Mouse (Mus musculus): ENCODE measurements around the gene Tdg. TPM values are rescaled to one million over a fixed set of nuclear protein-coding genes. Genes with fewer than 3 reads are reported as not detected.

Tdg gene
- polyA plus RNA-seq, 1 experiment from 2014 or later: 340 TPM

GRCm38 (mm10) chr10:82652625-82653024 is 23.0 kb downstream of the Tdg start:
- 72% methylated on average over 5 of the region's 5 CpGs for WGBS
- Histone ChIP-seq H3K9me3 (ENCODE audit: control insufficient read depth, low read length) (no peaks in the 10 kb centered on the region), H3K27ac (ENCODE audit: low read depth, low read length) (no peak overlapping the region), H3K9ac (ENCODE audit: low read length) (no peak overlapping the region), H3K27me3 (ENCODE audit: control insufficient read depth, insufficient read depth, low read length) (no peaks in the 10 kb centered on the region), H3K36me3 (ENCODE audit: control insufficient read depth, insufficient read depth, low read length) (peaks cover 2% of the 10 kb centered on the region; the same call in 1 of the 2 replicates), H3K4me1 (ENCODE audit: control insufficient read depth, insufficient read depth, low read length) (no peaks in the 10 kb centered on the region), H3K4me3 (ENCODE audit: low read depth, low read length) (no peak overlapping the region), H3K4me2 (no peak overlapping the region)
- no peak for DNase-seq (ENCODE audit: low spot score, missing footprints)
- ATAC-seq (ENCODE audit: low FRiP score): no peak

- H3K4me3 ChIP-seq (ENCODE audit: low read depth, low read length): no peak overlapping the region
- 0 out of 2 replicates have a peak, but pooled peaks cover 2% of the 10 kb centered on the region for H3K36me3 ChIP-seq (ENCODE audit: control insufficient read depth, insufficient read depth, low read length)
- no peaks in the 10 kb centered on the region for H3K27me3 ChIP-seq (ENCODE audit: control insufficient read depth, insufficient read depth, low read length)
- H3K4me1 ChIP-seq (ENCODE audit: control insufficient read depth, insufficient read depth, low read length): no peaks in the 10 kb centered on the region
- no peaks in the 10 kb centered on the region for H3K9me3 ChIP-seq (ENCODE audit: control insufficient read depth, low read length)
- no peak for DNase-seq (ENCODE audit: low spot score, missing footprints)
- H3K9ac ChIP-seq (ENCODE audit: low read length): no peak overlapping the region
- no peak for ATAC-seq (ENCODE audit: low FRiP score)
- H3K4me2 ChIP-seq: no peak overlapping the region
- 91% methylated on average over 3 of the region's 3 CpGs for WGBS
- H3K27ac ChIP-seq (ENCODE audit: low read depth, low read length): no peak overlapping the region
Measured at GRCm38 (mm10) chr10:82654581-82654980, 25.0 kb downstream of the Tdg start.

GRCm38 (mm10) chr10:82661820-82662219 is 32.2 kb downstream of the Tdg start:
- no peaks in the 10 kb centered on the region for H3K27me3 ChIP-seq (ENCODE audit: control insufficient read depth, insufficient read depth, low read length)
- H3K27ac ChIP-seq (ENCODE audit: low read depth, low read length): no peak overlapping the region
- ATAC-seq (ENCODE audit: low FRiP score): no peak
- H3K4me3 ChIP-seq (ENCODE audit: low read depth, low read length): no peak overlapping the region
- no peak overlapping the region for H3K4me2 ChIP-seq
- no peak overlapping the region for H3K9ac ChIP-seq (ENCODE audit: low read length)
- H3K9me3 ChIP-seq (ENCODE audit: control insufficient read depth, low read length): no peaks in the 10 kb centered on the region
- H3K36me3 ChIP-seq (ENCODE audit: control insufficient read depth, insufficient read depth, low read length): no peaks in the 10 kb centered on the region
- WGBS: 89% methylated on average over 8 of the region's 8 CpGs
- DNase-seq (ENCODE audit: low spot score, missing footprints): no peak
- no peaks in the 10 kb centered on the region for H3K4me1 ChIP-seq (ENCODE audit: control insufficient read depth, insufficient read depth, low read length)

GRCm38 (mm10) chr10:82662267-82662990 is 32.8 kb downstream of the Tdg start:
- 86% methylated on average over 14 of the region's 14 CpGs for WGBS
- no peak for DNase-seq (ENCODE audit: low spot score, missing footprints)
- Histone ChIP-seq H3K4me2 (no peak overlapping the region), H3K4me3 (ENCODE audit: low read depth, low read length) (no peak overlapping the region), H3K27me3 (ENCODE audit: control insufficient read depth, insufficient read depth, low read length) (no peaks in the 10 kb centered on the region), H3K36me3 (ENCODE audit: control insufficient read depth, insufficient read depth, low read length) (no peaks in the 10 kb centered on the region), H3K27ac (ENCODE audit: low read depth, low read length) (no peak overlapping the region), H3K9ac (ENCODE audit: low read length) (no peak overlapping the region), H3K4me1 (ENCODE audit: control insufficient read depth, insufficient read depth, low read length) (no peaks in the 10 kb centered on the region), H3K9me3 (ENCODE audit: control insufficient read depth, low read length) (no peaks in the 10 kb centered on the region)
- no peak for ATAC-seq (ENCODE audit: low FRiP score)

- WGBS: 88% methylated on average over 2 of the region's 2 CpGs
- H3K4me2 ChIP-seq: no peak overlapping the region
Measured at GRCm38 (mm10) chr10:82663289-82663688, 33.7 kb downstream of the Tdg start.

GRCm38 (mm10) chr10:82665951-82666350 is 36.3 kb downstream of the Tdg start:
- H3K4me1 ChIP-seq (ENCODE audit: control insufficient read depth, insufficient read depth, low read length): no peaks in the 10 kb centered on the region
- no peaks in the 10 kb centered on the region for H3K27me3 ChIP-seq (ENCODE audit: control insufficient read depth, insufficient read depth, low read length)
- no peak overlapping the region for H3K4me3 ChIP-seq (ENCODE audit: low read depth, low read length)
- ATAC-seq (ENCODE audit: low FRiP score): no peak
- 59% methylated on average over 3 of the region's 3 CpGs for WGBS
- H3K27ac ChIP-seq (ENCODE audit: low read depth, low read length): no peak overlapping the region
- no peak for DNase-seq (ENCODE audit: low spot score, missing footprints)
- H3K9ac ChIP-seq (ENCODE audit: low read length): no peak overlapping the region
- H3K9me3 ChIP-seq (ENCODE audit: control insufficient read depth, low read length): no peaks in the 10 kb centered on the region
- no peaks in the 10 kb centered on the region for H3K36me3 ChIP-seq (ENCODE audit: control insufficient read depth, insufficient read depth, low read length)
- no peak overlapping the region for H3K4me2 ChIP-seq

More at GRCm38 (mm10) chr10:82663289-82663688, 33.7 kb downstream of the Tdg start:
- H3K27me3 ChIP-seq (ENCODE audit: control insufficient read depth, insufficient read depth, low read length): no peaks in the 10 kb centered on the region
- no peak overlapping the region for H3K4me3 ChIP-seq (ENCODE audit: low read depth, low read length)
- no peaks in the 10 kb centered on the region for H3K9me3 ChIP-seq (ENCODE audit: control insufficient read depth, low read length)
- no peak for ATAC-seq (ENCODE audit: low FRiP score)
- no peak overlapping the region for H3K27ac ChIP-seq (ENCODE audit: low read depth, low read length)
- DNase-seq (ENCODE audit: low spot score, missing footprints): no peak
- no peaks in the 10 kb centered on the region for H3K36me3 ChIP-seq (ENCODE audit: control insufficient read depth, insufficient read depth, low read length)
- H3K9ac ChIP-seq (ENCODE audit: low read length): no peak overlapping the region
- no peaks in the 10 kb centered on the region for H3K4me1 ChIP-seq (ENCODE audit: control insufficient read depth, insufficient read depth, low read length)

GRCm38 (mm10) chr10:82666436-82667234 is 37.0 kb downstream of the Tdg start:
- H3K27me3 ChIP-seq (ENCODE audit: control insufficient read depth, insufficient read depth, low read length): no peaks in the 10 kb centered on the region
- H3K36me3 ChIP-seq (ENCODE audit: control insufficient read depth, insufficient read depth, low read length): no peaks in the 10 kb centered on the region
- peak; percentile 90 for ATAC-seq (ENCODE audit: low FRiP score)
- H3K4me2 ChIP-seq: no peak overlapping the region
- H3K4me1 ChIP-seq (ENCODE audit: control insufficient read depth, insufficient read depth, low read length): no peaks in the 10 kb centered on the region
- peak; percentile 98 for DNase-seq (ENCODE audit: low spot score, missing footprints)
- H3K9me3 ChIP-seq (ENCODE audit: control insufficient read depth, low read length): no peaks in the 10 kb centered on the region
- no peak overlapping the region for H3K9ac ChIP-seq (ENCODE audit: low read length)
- no peak overlapping the region for H3K4me3 ChIP-seq (ENCODE audit: low read depth, low read length)
- no peak overlapping the region for H3K27ac ChIP-seq (ENCODE audit: low read depth, low read length)
- WGBS: 28% methylated on average over 22 of the region's 22 CpGs

- no peak overlapping the region for H3K4me2 ChIP-seq
- ATAC-seq (ENCODE audit: low FRiP score) (no peak), DNase-seq (ENCODE audit: low spot score, missing footprints) (no peak)
- no peaks in the 10 kb centered on the region for H3K9me3 ChIP-seq (ENCODE audit: control insufficient read depth, low read length)
- no peak overlapping the region for H3K27ac ChIP-seq (ENCODE audit: low read depth, low read length)
- H3K27me3 ChIP-seq (ENCODE audit: control insufficient read depth, insufficient read depth, low read length): no peaks in the 10 kb centered on the region
- 80% methylated on average over 6 of the region's 6 CpGs for WGBS
- H3K36me3 ChIP-seq (ENCODE audit: control insufficient read depth, insufficient read depth, low read length): no peaks in the 10 kb centered on the region
- no peak overlapping the region for H3K9ac ChIP-seq (ENCODE audit: low read length)
- no peak overlapping the region for H3K4me3 ChIP-seq (ENCODE audit: low read depth, low read length)
- no peaks in the 10 kb centered on the region for H3K4me1 ChIP-seq (ENCODE audit: control insufficient read depth, insufficient read depth, low read length)
Measured at GRCm38 (mm10) chr10:82670205-82670604, 40.6 kb downstream of the Tdg start.

GRCm38 (mm10) chr10:82676949-82677348 is 47.3 kb downstream of the Tdg start:
- WGBS: 82% methylated on average over 6 of the region's 6 CpGs
- H3K27me3 ChIP-seq (ENCODE audit: control insufficient read depth, insufficient read depth, low read length): no peaks in the 10 kb centered on the region
- H3K9me3 ChIP-seq (ENCODE audit: control insufficient read depth, low read length): no peaks in the 10 kb centered on the region
- H3K4me1 ChIP-seq (ENCODE audit: control insufficient read depth, insufficient read depth, low read length): no peaks in the 10 kb centered on the region
- no peak overlapping the region for H3K4me2 ChIP-seq
- H3K4me3 ChIP-seq (ENCODE audit: low read depth, low read length): no peak overlapping the region
- H3K36me3 ChIP-seq (ENCODE audit: control insufficient read depth, insufficient read depth, low read length): no peaks in the 10 kb centered on the region
- H3K27ac ChIP-seq (ENCODE audit: low read depth, low read length): no peak overlapping the region
- ATAC-seq (ENCODE audit: low FRiP score) (no peak), DNase-seq (ENCODE audit: low spot score, missing footprints) (no peak)
- H3K9ac ChIP-seq (ENCODE audit: low read length): no peak overlapping the region

Measured in midbrain, embryonic 11.5 days (tissue).